Mouse (Mus musculus): Measurements from ENCODE around the gene Olfr519.

- TF ChIP-seq CTCF (IDR thresholded peaks at IDR 0.05; ENCODE audit: low read depth, low read length) (no peak), POLR2A (IDR thresholded peaks at IDR 0.05; ENCODE audit: extremely low read depth, insufficient read depth, low read length) (no peak)
Observed at GRCm38 (mm10) chr7:108850429-108850828, 43.8 kb downstream of the Olfr519 start, which contains the start of gene Olfr516.

Data from liver, adult 2 months (tissue).